Mouse (Mus musculus) liver, embryonic 15.5 days (tissue): ENCODE results near the gene Smad5. TPM values are rescaled to one million over a fixed set of nuclear protein-coding genes. Genes with fewer than 3 reads are reported as not detected.

Experiments
- ATAC-seq: fragments of 200-750 bp; cut with Nextera tagmentation; 2 replicates; pipeline ENCODE4 v1.8.0; 2017; ENCODE audit warnings: moderate number of reproducible peaks, mild to moderate bottlenecking, moderate library complexity; ENCODE audit not compliant: insufficient read depth
- H3K27ac ChIP-seq: fragments of 300-500 bp; sonication (generic); replicated peaks from 2 replicates; pipeline ENCODE4 v1.5.1; 2015; ENCODE audit warnings: mild to moderate bottlenecking, inconsistent platforms
- H3K27me3 ChIP-seq: fragments of 300-500 bp; sonication (generic); 2 replicates; pipeline ENCODE4 v1.6.1; 2015; ENCODE audit warnings: mild to moderate bottlenecking, inconsistent platforms
- H3K36me3 ChIP-seq: fragments of 300-500 bp; sonication (generic); replicated peaks from 2 replicates; pipeline ENCODE4 v1.6.1; 2015; ENCODE audit warnings: moderate library complexity, mild to moderate bottlenecking, inconsistent platforms
- H3K4me1 ChIP-seq: fragments of 300-500 bp; sonication (generic); replicated peaks from 2 replicates; pipeline ENCODE4 v1.6.1; 2015; ENCODE audit warnings: inconsistent platforms
- H3K4me2 ChIP-seq: fragments of 300-500 bp; sonication (generic); 2 replicates; pipeline ENCODE4 v1.6.1; 2015; ENCODE audit warnings: moderate library complexity, mild to moderate bottlenecking, inconsistent platforms
- H3K4me3 ChIP-seq: fragments of 300-500 bp; sonication (generic); replicated peaks from 2 replicates; pipeline ENCODE4 v1.5.1; 2015; ENCODE audit warnings: mild to moderate bottlenecking, inconsistent platforms
- H3K9ac ChIP-seq: fragments of 300-500 bp; sonication (generic); 2 replicates; pipeline ENCODE4 v1.6.1; 2015; ENCODE audit warnings: moderate library complexity, mild to moderate bottlenecking, inconsistent platforms
- H3K9me3 ChIP-seq: fragments of 300-500 bp; sonication (generic); replicated peaks from 2 replicates; pipeline ENCODE4 v1.6.1; 2016; ENCODE audit warnings: inconsistent platforms
- WGBS: fragments of 180-500 bp; shearing (Covaris S2); methylation state at CpG from one replicate; pipeline ENCODE4 v1.1.7; 2015; ENCODE audit warnings: mixed read lengths; ENCODE audit not compliant: insufficient replicate concordance; 5-methylcytosine and 5-hydroxymethylcytosine counted together
- polyA plus RNA-seq: library from polyadenylated mRNA; unstranded; fragments of >200 nt; fragmentation: Nextera tagmentation; extraction: Ambion mirVana; gene quantifications from 2 replicates; pipeline ENCODE4 v1.2.1, GENCODE M21; 2015

Gene Smad5
- polyA plus RNA-seq, result 3.3 and 3.8 TPM in 2 replicates

GRCm38 (mm10) chr13:56702469-56703221 is at the start of gene Smad5:
Gene Smad5, plus strand, starts transcription at chr13:56703010.
- peak within 1 kb of the TSS; percentile 88 for H3K4me2 ChIP-seq
- peak; percentile 81 for ATAC-seq
- H3K9me3 ChIP-seq, result no peaks in the 10 kb centered on the region
- H3K27me3 ChIP-seq, result no peaks in the 10 kb centered on the region
- 5% methylated on average over 60 of the region's 62 CpGs for WGBS
- H3K4me3 ChIP-seq, result peak within 1 kb of the TSS; percentile 75
- peak within 1 kb of the TSS; percentile 81 for H3K9ac ChIP-seq
- H3K27ac ChIP-seq, result peak within 1 kb of the TSS; percentile 93
- no peaks in the 10 kb centered on the region for H3K36me3 ChIP-seq
- peaks cover 36% of the 10 kb centered on the region for H3K4me1 ChIP-seq

- no peak overlapping the region for H3K9ac ChIP-seq
- H3K9me3 ChIP-seq, result no peaks in the 10 kb centered on the region
- WGBS, result 68% methylated on average over 5 of the region's 5 CpGs
- no peaks in the 10 kb centered on the region for H3K36me3 ChIP-seq
- no peak overlapping the region for H3K4me3 ChIP-seq
- no peak overlapping the region for H3K27ac ChIP-seq
- H3K27me3 ChIP-seq, result no peaks in the 10 kb centered on the region
- H3K4me1 ChIP-seq, result no peaks in the 10 kb centered on the region
- no peak overlapping the region for H3K4me2 ChIP-seq
- no peak for ATAC-seq
These were observed 48.6 kb upstream of the Smad5 start for GRCm38 (mm10) chr13:56654176-56654575.

GRCm38 (mm10) chr13:56657946-56658512 is 44.8 kb upstream of the Smad5 start:
- Histone ChIP-seq H3K4me3 (no peak overlapping the region), H3K4me1 (no peaks in the 10 kb centered on the region), H3K27ac (no peak overlapping the region), H3K9ac (no peak overlapping the region), H3K36me3 (no peaks in the 10 kb centered on the region), H3K4me2 (no peak overlapping the region), H3K27me3 (no peaks in the 10 kb centered on the region), H3K9me3 (no peaks in the 10 kb centered on the region)
- 30% methylated on average over 7 of the region's 7 CpGs for WGBS
- no peak for ATAC-seq

GRCm38 (mm10) chr13:56658931-56659330 is 43.9 kb upstream of the Smad5 start:
- Histone ChIP-seq H3K4me1 (no peaks in the 10 kb centered on the region), H3K27ac (no peak overlapping the region), H3K36me3 (no peaks in the 10 kb centered on the region), H3K9me3 (no peaks in the 10 kb centered on the region), H3K4me3 (no peak overlapping the region), H3K4me2 (no peak overlapping the region), H3K9ac (no peak overlapping the region), H3K27me3 (no peaks in the 10 kb centered on the region)
- 47% methylated on average over 6 of the region's 6 CpGs for WGBS
- ATAC-seq, result no peak

- Histone ChIP-seq H3K9me3 (no peaks in the 10 kb centered on the region), H3K4me2 (no peak overlapping the region), H3K27ac (no peak overlapping the region), H3K27me3 (no peaks in the 10 kb centered on the region), H3K36me3 (no peaks in the 10 kb centered on the region), H3K4me1 (no peaks in the 10 kb centered on the region), H3K4me3 (no peak overlapping the region), H3K9ac (no peak overlapping the region)
- ATAC-seq, result no peak
- 27% methylated on average over 7 of the region's 7 CpGs for WGBS
These were observed 40.7 kb upstream of the Smad5 start for GRCm38 (mm10) chr13:56661914-56662621.

GRCm38 (mm10) chr13:56664256-56665170 is 38.3 kb upstream of the Smad5 start:
- 53% methylated on average over 17 of the region's 17 CpGs for WGBS
- Histone ChIP-seq H3K9me3 (no peaks in the 10 kb centered on the region), H3K4me2 (no peak overlapping the region), H3K4me1 (no peaks in the 10 kb centered on the region), H3K4me3 (no peak overlapping the region), H3K27me3 (no peaks in the 10 kb centered on the region), H3K36me3 (no peaks in the 10 kb centered on the region), H3K27ac (no peak overlapping the region), H3K9ac (no peak overlapping the region)
- ATAC-seq, result no peak

GRCm38 (mm10) chr13:56671206-56671605 is 31.6 kb upstream of the Smad5 start:
- ATAC-seq, result no peak
- Histone ChIP-seq H3K4me3 (no peak overlapping the region), H3K36me3 (no peaks in the 10 kb centered on the region), H3K9ac (no peak overlapping the region), H3K27ac (no peak overlapping the region), H3K27me3 (no peaks in the 10 kb centered on the region), H3K4me1 (no peaks in the 10 kb centered on the region), H3K4me2 (no peak overlapping the region), H3K9me3 (no peaks in the 10 kb centered on the region)
- 65% methylated on average over 11 of the region's 11 CpGs for WGBS

GRCm38 (mm10) chr13:56677731-56678130 is 25.1 kb upstream of the Smad5 start:
- Histone ChIP-seq H3K27ac (no peak overlapping the region), H3K4me2 (no peak overlapping the region), H3K4me1 (peaks cover 9% of the 10 kb centered on the region; the same call in 1 of the 2 replicates), H3K27me3 (no peaks in the 10 kb centered on the region), H3K4me3 (no peak overlapping the region), H3K36me3 (no peaks in the 10 kb centered on the region), H3K9ac (no peak overlapping the region), H3K9me3 (no peaks in the 10 kb centered on the region)
- no peak for ATAC-seq
- WGBS, result 52% methylated on average over 4 of the region's 4 CpGs

GRCm38 (mm10) chr13:56678188-56678787 is 24.5 kb upstream of the Smad5 start:
- Histone ChIP-seq H3K9ac (no peak overlapping the region), H3K27ac (no peak overlapping the region), H3K9me3 (no peaks in the 10 kb centered on the region), H3K4me2 (no peak overlapping the region), H3K4me3 (no peak overlapping the region), H3K36me3 (no peaks in the 10 kb centered on the region), H3K4me1 (peaks cover 9% of the 10 kb centered on the region; the same call in 1 of the 2 replicates), H3K27me3 (no peaks in the 10 kb centered on the region)
- 43% methylated on average over 10 of the region's 10 CpGs for WGBS
- no peak for ATAC-seq

GRCm38 (mm10) chr13:56678826-56679504 is 23.8 kb upstream of the Smad5 start:
- WGBS, result 46% methylated on average over 10 of the region's 10 CpGs
- Histone ChIP-seq H3K9me3 (no peaks in the 10 kb centered on the region), H3K4me2 (no peak overlapping the region), H3K9ac (no peak overlapping the region), H3K27ac (no peak overlapping the region), H3K4me3 (no peak overlapping the region), H3K36me3 (no peaks in the 10 kb centered on the region), H3K4me1 (peaks cover 9% of the 10 kb centered on the region; the same call in 1 of the 2 replicates), H3K27me3 (no peaks in the 10 kb centered on the region)
- ATAC-seq, result no peak
